Mouse (Mus musculus) spleen, adult 2 months (tissue): ENCODE data around the gene Tbx6.

Source experiments
- CTCF ChIP-seq: fragments of 200-500 bp; IDR thresholded peaks from 2 replicates; pipeline ENCODE4 v1.5.1; 2011; ENCODE audit warnings: mild to moderate bottlenecking, inconsistent platforms; ENCODE audit not compliant: insufficient read depth, insufficient read length, insufficient replicate concordance; ENCODE audit errors: extremely low read depth
- POLR2A ChIP-seq: fragments of 200-500 bp; IDR thresholded peaks from 2 replicates; pipeline ENCODE4 v1.6.1; 2011; ENCODE audit warnings: low read depth, low read length, inconsistent platforms

DNA sequence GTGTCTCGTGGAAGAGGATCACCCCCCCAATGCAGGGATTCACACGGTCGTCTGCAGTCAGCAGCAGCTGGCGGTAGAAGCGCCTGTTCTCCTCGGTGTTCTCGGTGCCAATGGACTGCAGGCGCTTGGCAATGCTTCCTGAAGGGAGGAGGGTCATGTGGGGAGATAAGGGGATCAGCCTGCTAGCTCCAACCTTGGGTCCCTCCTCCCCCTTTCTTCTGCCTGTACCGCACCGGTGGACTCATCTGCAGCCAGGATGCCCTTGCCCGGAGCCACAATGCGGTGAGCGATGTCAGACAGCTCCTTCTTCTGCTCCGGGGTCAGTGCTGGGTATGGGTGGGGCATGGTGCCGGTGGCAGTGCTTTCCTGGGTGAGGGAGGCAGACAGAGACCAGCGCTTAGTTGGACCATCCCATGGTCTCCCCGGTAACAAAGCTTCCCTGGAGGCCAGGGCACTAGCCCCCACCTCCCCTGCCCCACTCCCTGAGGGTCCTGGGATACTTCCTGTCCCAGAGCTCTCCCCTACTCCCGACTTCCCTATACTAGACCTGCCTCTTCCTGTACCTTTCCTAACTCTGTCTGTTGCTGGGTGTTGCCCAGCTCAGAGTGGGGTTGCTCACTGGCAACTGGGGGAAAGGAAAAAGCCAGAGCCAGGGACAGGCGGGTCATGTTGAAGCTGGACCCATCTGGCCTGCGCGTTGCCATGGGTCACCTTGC is 16.3 kb downstream of the Tbx6 start, which contains the start of gene Fam57b:
- TF ChIP-seq CTCF (no peak), POLR2A (no peak)
